Mouse (Mus musculus): ENCODE measurements around the gene Pkn1. TPM values are rescaled to one million over a fixed set of nuclear protein-coding genes. Genes with fewer than 3 reads are reported as not detected.

Pkn1 gene
- polyA plus RNA-seq, 1 experiment, result 13.3 TPM

DNA sequence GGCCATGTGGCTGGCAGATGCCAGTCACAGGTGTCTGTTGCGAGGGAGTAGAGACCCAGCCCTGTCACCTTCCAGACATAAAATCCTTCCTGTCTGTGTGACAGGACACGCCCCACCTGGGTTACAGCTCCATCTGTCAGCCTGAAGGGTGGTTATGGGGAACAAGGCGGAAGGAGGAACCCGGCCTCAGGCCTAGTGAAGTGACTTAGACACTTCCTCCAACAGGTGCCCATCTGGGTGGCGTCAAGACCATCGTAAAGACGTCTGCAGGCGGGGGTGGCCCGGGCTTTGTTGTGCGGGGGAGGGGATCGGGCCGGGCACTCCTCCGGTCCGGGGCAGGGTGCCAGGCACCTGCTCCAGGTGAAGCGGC lies 703 bp downstream of the Pkn1 start:
- Histone ChIP-seq H3K36me3 (ENCODE audit: control insufficient read depth, insufficient read depth, low read length) (no peaks in the 10 kb centered on the region), H3K27me3 (ENCODE audit: control insufficient read depth, insufficient read depth, low read length) (no peaks in the 10 kb centered on the region), H3K4me1 (ENCODE audit: control insufficient read depth, insufficient read depth, low read length) (peaks cover 16% of the 10 kb centered on the region), H3K27ac (ENCODE audit: control insufficient read depth, insufficient read depth, low read depth, low read length) (peak overlapping the region; percentile 45), H3K4me3 (ENCODE audit: control insufficient read depth, low read depth, low read length) (peak overlapping the region; percentile 92)
- TF ChIP-seq CTCF (IDR thresholded peaks at IDR 0.05; ENCODE audit: control insufficient read depth, insufficient read depth, insufficient replicate concordance, low read depth, low read length) (no peak), POLR2A (IDR thresholded peaks at IDR 0.05; ENCODE audit: control insufficient read depth, low read depth, low read length) (no peak)

DNA sequence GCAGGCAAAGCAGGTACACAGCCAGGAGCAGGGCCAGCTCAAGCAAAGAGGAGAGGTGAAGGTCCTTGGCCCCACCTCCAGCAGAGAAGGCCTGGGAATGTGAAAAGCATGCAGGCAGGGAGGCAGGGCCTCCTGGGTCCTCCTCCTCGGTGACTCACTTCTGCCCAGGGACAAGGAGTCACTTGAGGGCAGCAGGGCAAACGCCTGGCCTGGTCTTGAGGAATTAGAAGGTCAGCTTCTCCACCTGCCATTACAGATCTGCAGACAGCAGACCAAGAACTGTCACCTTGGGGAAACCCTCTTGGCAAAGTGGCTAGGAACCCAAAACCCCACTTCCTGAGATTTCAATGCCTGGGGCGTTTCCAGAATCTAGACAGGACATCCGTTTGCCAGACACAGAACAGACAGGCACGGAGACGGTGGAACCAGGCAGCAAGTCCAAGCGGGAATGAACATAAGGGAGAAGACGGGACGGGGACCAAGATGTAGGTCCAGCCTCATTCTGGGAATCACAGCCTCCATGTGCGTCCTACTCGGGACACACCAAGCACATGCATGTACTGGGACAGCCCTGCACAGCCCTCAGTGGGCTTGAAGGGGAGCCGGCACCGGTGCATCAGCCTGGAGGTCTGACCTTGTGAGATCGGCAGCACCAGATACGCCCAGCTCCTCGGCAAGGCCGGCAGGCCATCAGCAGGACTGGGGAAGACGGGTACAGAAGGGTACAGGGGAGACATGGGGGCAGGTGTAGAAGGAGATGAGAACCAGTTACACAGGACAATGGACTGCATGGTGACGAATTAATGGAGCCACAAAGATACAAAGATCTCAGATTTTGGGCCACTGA lies 1.4 kb downstream of the Pkn1 start:
- Histone ChIP-seq H3K36me3 (ENCODE audit: control insufficient read depth, insufficient read depth, low read length) (no peaks in the 10 kb centered on the region), H3K27ac (ENCODE audit: control insufficient read depth, insufficient read depth, low read depth, low read length) (peak overlapping the region; percentile 45), H3K4me3 (ENCODE audit: control insufficient read depth, low read depth, low read length) (peak overlapping the region; percentile 92), H3K4me1 (ENCODE audit: control insufficient read depth, insufficient read depth, low read length) (peaks cover 16% of the 10 kb centered on the region), H3K27me3 (ENCODE audit: control insufficient read depth, insufficient read depth, low read length) (no peaks in the 10 kb centered on the region)
- no peak for TF ChIP-seq CTCF (IDR thresholded peaks at IDR 0.05; ENCODE audit: control insufficient read depth, insufficient read depth, insufficient replicate concordance, low read depth, low read length)
- no peak; the same call in 1 of the 2 replicates for TF ChIP-seq POLR2A (IDR thresholded peaks at IDR 0.05; ENCODE audit: control insufficient read depth, low read depth, low read length)

DNA sequence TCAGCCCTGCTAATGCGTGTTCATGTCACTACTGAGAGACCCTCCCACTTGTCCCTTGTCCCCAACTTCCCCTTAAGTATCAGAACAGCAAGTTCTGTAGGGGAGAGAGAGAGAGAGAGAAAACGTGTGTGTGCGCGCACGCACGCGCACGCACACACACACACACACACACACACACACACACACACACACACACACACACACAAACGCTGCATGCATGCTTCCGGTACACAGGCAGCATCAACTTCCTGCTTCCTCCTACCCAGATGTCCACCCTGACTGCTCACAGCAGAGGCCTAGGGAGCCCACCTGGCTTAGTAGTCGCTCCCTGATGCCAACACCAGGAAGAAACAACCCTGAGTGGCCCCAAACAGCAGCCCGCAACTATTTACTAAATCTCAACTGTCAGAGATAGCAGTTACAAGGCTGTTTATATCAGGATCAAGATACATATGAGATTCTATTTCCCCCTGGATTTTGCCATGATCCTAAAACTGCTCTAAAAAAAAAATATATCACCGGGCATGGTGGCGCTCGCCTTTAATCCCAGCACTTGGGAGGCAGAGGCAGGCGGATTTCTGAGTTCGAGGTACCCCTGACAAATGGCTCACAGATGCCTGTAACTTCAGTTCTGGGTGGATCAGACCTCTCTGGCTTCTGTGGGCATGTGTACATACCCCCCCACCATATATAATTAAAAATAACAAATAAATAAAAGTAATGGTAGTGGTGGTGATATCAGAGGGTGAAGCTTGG lies 3.5 kb downstream of the Pkn1 start:
- no peak overlapping the region for H3K27ac ChIP-seq (ENCODE audit: control insufficient read depth, insufficient read depth, low read depth, low read length)
- TF ChIP-seq POLR2A (IDR thresholded peaks at IDR 0.05; ENCODE audit: control insufficient read depth, low read depth, low read length), result no peak
- TF ChIP-seq CTCF (IDR thresholded peaks at IDR 0.05; ENCODE audit: control insufficient read depth, insufficient read depth, insufficient replicate concordance, low read depth, low read length), result no peak

DNA sequence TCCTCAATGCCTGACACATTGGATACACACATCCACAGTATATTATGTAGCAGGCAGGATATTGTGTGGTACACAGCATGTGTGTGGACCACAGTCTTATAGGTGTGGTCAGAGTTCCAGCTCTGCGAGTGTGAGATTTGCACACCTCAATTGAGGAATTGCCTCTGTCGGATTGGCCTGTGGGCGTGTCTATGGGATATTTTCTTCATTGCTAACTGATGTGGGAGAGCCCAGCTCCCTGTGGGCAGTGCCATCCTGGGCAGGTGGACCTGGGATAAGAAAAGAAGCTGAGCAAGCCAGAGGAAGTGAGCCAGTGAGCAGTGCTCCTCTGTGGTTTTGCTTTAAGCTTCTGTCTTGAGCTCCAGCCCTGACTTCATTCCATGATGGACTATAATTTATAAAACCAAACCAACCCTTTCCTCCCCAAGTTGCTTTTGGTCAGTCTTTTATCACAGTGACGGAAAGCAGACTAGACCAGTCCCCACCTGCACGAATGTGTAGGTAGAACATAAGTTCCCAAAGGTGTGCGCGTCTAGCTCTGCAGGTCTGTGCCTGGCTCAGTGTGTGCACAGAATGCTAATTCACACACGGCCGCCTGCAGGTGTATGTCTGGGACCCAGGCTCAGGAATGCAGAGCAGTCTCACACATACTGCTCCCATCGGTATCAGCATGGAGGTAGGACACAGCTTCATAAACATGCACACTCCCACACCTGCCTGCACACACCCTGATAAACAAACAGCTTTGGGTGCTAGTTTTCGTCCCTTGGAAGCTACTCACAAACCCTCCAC lies 4.4 kb downstream of the Pkn1 start:
- Histone ChIP-seq H3K27me3 (ENCODE audit: control insufficient read depth, insufficient read depth, low read length) (no peaks in the 10 kb centered on the region), H3K36me3 (ENCODE audit: control insufficient read depth, insufficient read depth, low read length) (no peaks in the 10 kb centered on the region), H3K27ac (ENCODE audit: control insufficient read depth, insufficient read depth, low read depth, low read length) (no peak overlapping the region), H3K4me3 (ENCODE audit: control insufficient read depth, low read depth, low read length) (no peak overlapping the region), H3K4me1 (ENCODE audit: control insufficient read depth, insufficient read depth, low read length) (peaks cover 14% of the 10 kb centered on the region)
- TF ChIP-seq POLR2A (IDR thresholded peaks at IDR 0.05; ENCODE audit: control insufficient read depth, low read depth, low read length) (no peak), CTCF (IDR thresholded peaks at IDR 0.05; ENCODE audit: control insufficient read depth, insufficient read depth, insufficient replicate concordance, low read depth, low read length) (no peak)

More for the DNA sequence above, 3.5 kb downstream of the Pkn1 start:
- Histone ChIP-seq H3K4me1 (ENCODE audit: control insufficient read depth, insufficient read depth, low read length) (peaks cover 16% of the 10 kb centered on the region), H3K36me3 (ENCODE audit: control insufficient read depth, insufficient read depth, low read length) (no peaks in the 10 kb centered on the region), H3K4me3 (ENCODE audit: control insufficient read depth, low read depth, low read length) (no peak overlapping the region), H3K27me3 (ENCODE audit: control insufficient read depth, insufficient read depth, low read length) (no peaks in the 10 kb centered on the region)

DNA sequence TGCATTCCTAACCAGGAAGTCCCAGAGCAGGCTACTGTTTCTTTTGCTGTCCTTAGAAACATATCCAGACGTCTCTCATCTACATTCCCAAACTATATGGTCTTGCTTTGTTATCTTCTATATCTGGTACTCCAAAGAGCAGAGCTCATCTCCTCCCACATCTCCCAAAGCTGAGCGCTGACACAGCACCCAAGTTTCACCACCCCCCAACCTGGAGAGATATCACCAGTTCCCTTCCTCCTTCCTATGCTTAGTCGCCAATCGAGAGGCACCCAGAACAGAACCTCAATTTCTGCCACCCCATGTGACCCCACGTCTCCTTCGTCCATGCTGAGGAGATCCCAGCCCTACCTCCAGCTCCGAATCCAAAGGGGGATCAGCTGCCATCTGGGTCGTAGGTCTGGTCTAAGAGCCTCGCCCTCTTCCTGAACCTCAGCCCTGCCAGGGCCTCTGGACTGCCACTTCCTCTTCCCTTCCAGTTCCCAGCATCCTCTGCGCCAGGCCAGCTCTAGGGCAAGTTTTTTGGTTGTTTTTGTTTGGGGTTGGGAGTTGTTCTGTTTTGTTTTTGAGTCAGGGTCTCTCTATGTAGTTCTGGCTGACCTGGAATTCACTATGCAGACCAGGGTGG lies 5.3 kb downstream of the Pkn1 start:
- H3K4me1 ChIP-seq (ENCODE audit: control insufficient read depth, insufficient read depth, low read length), result peaks cover 10% of the 10 kb centered on the region
- no peak overlapping the region for H3K4me3 ChIP-seq (ENCODE audit: control insufficient read depth, low read depth, low read length)
- H3K27ac ChIP-seq (ENCODE audit: control insufficient read depth, insufficient read depth, low read depth, low read length), result no peak overlapping the region
- no peak for TF ChIP-seq CTCF (IDR thresholded peaks at IDR 0.05; ENCODE audit: control insufficient read depth, insufficient read depth, insufficient replicate concordance, low read depth, low read length)
- no peak for TF ChIP-seq POLR2A (IDR thresholded peaks at IDR 0.05; ENCODE audit: control insufficient read depth, low read depth, low read length)
- no peaks in the 10 kb centered on the region for H3K27me3 ChIP-seq (ENCODE audit: control insufficient read depth, insufficient read depth, low read length)
- no peaks in the 10 kb centered on the region for H3K36me3 ChIP-seq (ENCODE audit: control insufficient read depth, insufficient read depth, low read length)

DNA sequence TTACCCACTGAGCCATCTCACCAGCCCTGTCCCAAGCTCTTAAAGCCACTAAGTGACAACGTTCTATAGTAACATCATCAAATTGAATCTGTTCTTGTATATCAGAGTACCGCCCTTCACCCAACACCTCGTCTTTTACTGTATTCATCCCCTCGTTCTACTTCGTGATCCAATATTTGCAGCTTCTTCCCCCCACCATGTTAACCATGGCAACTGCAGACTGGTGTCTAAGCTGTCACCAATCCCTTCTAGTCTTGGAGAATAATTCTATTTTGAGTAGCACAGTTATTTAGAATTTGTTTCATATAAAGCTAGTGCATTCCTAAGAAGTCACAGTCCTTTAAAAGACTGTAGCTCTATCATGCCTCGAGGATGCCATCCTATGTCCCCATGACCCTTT lies 9.7 kb downstream of the Pkn1 start:
- no peak overlapping the region for H3K4me3 ChIP-seq (ENCODE audit: control insufficient read depth, low read depth, low read length)
- no peak overlapping the region for H3K27ac ChIP-seq (ENCODE audit: control insufficient read depth, insufficient read depth, low read depth, low read length)
- TF ChIP-seq CTCF (IDR thresholded peaks at IDR 0.05; ENCODE audit: control insufficient read depth, insufficient read depth, insufficient replicate concordance, low read depth, low read length) (no peak), POLR2A (IDR thresholded peaks at IDR 0.05; ENCODE audit: control insufficient read depth, low read depth, low read length) (no peak)
- H3K36me3 ChIP-seq (ENCODE audit: control insufficient read depth, insufficient read depth, low read length), result no peaks in the 10 kb centered on the region
- no peaks in the 10 kb centered on the region for H3K4me1 ChIP-seq (ENCODE audit: control insufficient read depth, insufficient read depth, low read length)
- H3K27me3 ChIP-seq (ENCODE audit: control insufficient read depth, insufficient read depth, low read length), result no peaks in the 10 kb centered on the region

Data from testis, adult 2 months (tissue).